Mouse (Mus musculus): ENCODE results near the gene Utp4. TPM values are rescaled to one million over a fixed set of nuclear protein-coding genes. Genes with fewer than 3 reads are reported as not detected.

The Utp4 gene
- polyA plus RNA-seq, 1 experiment from 2014 or later, result 47.0 TPM

- no peaks in the 10 kb centered on the region for H3K9me3 ChIP-seq (replicated peaks)
- H3K36me3 ChIP-seq, result no peaks in the 10 kb centered on the region
- H3K4me3 ChIP-seq, result no peak overlapping the region
- H3K9ac ChIP-seq, result no peak overlapping the region
- ATAC-seq (ENCODE audit: insufficient number of reproducible peaks, low FRiP score), result no peak
- H3K4me2 ChIP-seq, result no peak overlapping the region
- 54% methylated on average over 3 of the region's 3 CpGs for WGBS
- H3K4me1 ChIP-seq (replicated peaks), result peaks cover 12% of the 10 kb centered on the region
- H3K27me3 ChIP-seq (replicated peaks), result no peaks in the 10 kb centered on the region
- H3K27ac ChIP-seq (ENCODE audit: poor library complexity, severe bottlenecking), result no peak overlapping the region
Measured at GRCm38 (mm10) chr8:106969964-106970363, 76.5 kb downstream of the Utp4 start.

- 0 out of 2 replicates have a peak, but pooled peaks have one; percentile 72 for ATAC-seq (ENCODE audit: insufficient number of reproducible peaks, low FRiP score)
- Histone ChIP-seq H3K27me3 (replicated peaks) (no peaks in the 10 kb centered on the region), H3K4me2 (no peak overlapping the region), H3K9me3 (replicated peaks) (no peaks in the 10 kb centered on the region), H3K9ac (no peak overlapping the region), H3K4me1 (replicated peaks) (peaks cover 12% of the 10 kb centered on the region), H3K27ac (ENCODE audit: poor library complexity, severe bottlenecking) (no peak overlapping the region), H3K4me3 (no peak overlapping the region), H3K36me3 (no peaks in the 10 kb centered on the region)
- 47% methylated on average over 5 of the region's 5 CpGs for whole genome bisulfite sequencing
Measured at GRCm38 (mm10) chr8:106971916-106972315, 78.5 kb downstream of the Utp4 start.

Other genes starting within 250 kb of the Utp4 start
- 8.9 and 9.1 TPM in 2 replicates for gene Tango6, start 210.6 kb upstream of the Utp4 start, polyA plus RNA-seq (2016; fragmentation: Nextera tagmentation; extraction: Ambion mirVana)
- gene Has3, start 23.4 kb upstream of the Utp4 start, polyA plus RNA-seq (2016; fragmentation: Nextera tagmentation; extraction: Ambion mirVana), result 0.11 and 0.14 TPM in 2 replicates
- 11.5 and 12.2 TPM in 2 replicates for gene Sntb2, start 42.1 kb downstream of the Utp4 start, polyA plus RNA-seq (2016; fragmentation: Nextera tagmentation; extraction: Ambion mirVana)
- 50.9 and 53.0 TPM in 2 replicates for gene Vps4a, start 137.6 kb downstream of the Utp4 start, polyA plus RNA-seq (2016; fragmentation: Nextera tagmentation; extraction: Ambion mirVana)
- gene Pdf, start 155.0 kb downstream of the Utp4 start, polyA plus RNA-seq (2016; fragmentation: Nextera tagmentation; extraction: Ambion mirVana), result 48.0 and 49.0 TPM in 2 replicates
- 31.4 and 31.8 TPM in 2 replicates for gene Cog8, start 163.1 kb downstream of the Utp4 start, polyA plus RNA-seq (2016; fragmentation: Nextera tagmentation; extraction: Ambion mirVana)
- 54.0 and 55.8 TPM in 2 replicates for gene Nip7, start 163.2 kb downstream of the Utp4 start, polyA plus RNA-seq (2016; fragmentation: Nextera tagmentation; extraction: Ambion mirVana)
- gene Tmed6, start 172.0 kb downstream of the Utp4 start, polyA plus RNA-seq (2016; fragmentation: Nextera tagmentation; extraction: Ambion mirVana), result not detected in 2 replicates
- gene Terf2, start 202.9 kb downstream of the Utp4 start, polyA plus RNA-seq (2016; fragmentation: Nextera tagmentation; extraction: Ambion mirVana), result 12.0 and 12.7 TPM in 2 replicates

Data from heart, embryonic 12.5 days (tissue).